Mouse (Mus musculus): Measurements from ENCODE around the gene Ocln.

DNA sequence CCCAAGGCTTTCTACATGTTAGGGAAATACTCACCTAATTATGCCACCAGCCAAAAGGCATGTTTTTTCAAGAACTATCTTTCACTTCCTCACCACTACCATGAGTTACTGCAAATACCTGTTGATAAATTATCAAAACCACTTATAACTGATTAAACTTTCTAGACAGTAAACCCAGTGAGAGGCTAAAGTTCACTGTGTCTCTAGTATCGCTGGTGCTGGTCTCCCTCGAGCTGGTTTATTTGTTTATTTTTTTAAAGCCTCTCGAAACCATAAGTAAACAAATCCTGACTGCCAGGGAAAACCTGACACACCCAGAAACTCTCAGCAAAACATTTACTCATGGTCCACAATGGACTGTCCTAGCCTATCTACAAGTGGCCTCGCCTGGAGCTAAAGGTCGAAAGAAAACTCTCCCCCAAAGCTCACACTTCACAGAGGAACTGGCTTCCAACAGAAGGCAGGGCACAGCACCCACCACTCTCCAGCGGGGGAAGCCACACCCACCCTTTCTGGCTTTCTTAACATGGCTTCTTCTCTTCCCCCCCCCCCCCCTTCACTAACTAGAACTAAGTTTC lies 19.6 kb downstream of the Ocln start:
- TF ChIP-seq KAT2A (IDR thresholded peaks at IDR 0.05; ENCODE audit: insufficient replicate concordance, low read length) (no peak), CTCF (conservative IDR thresholded peaks at IDR 0.05 in 1 of 2, IDR thresholded peaks at IDR 0.05 in 1 of 2; ENCODE audit: low read depth in 2 of 2, low read length in 2 of 2) (no peak), NRF1 (IDR thresholded peaks at IDR 0.05; ENCODE audit: low read depth, low read length) (no peak), MEF2A (IDR thresholded peaks at IDR 0.05; ENCODE audit: borderline replicate concordance, low read depth, low read length) (no peak), USF1 (IDR thresholded peaks at IDR 0.05; ENCODE audit: low read depth, low read length) (no peak), EP300 (IDR thresholded peaks at IDR 0.05; ENCODE audit: low read length) (no peak), RAD21 (IDR thresholded peaks at IDR 0.05; ENCODE audit: low read depth, low read length) (no peak), GABPA (IDR thresholded peaks at IDR 0.05; ENCODE audit: insufficient replicate concordance, low read depth, low read length) (no peak), MAFK (IDR thresholded peaks at IDR 0.05; ENCODE audit: insufficient replicate concordance, low read length) (no peak)
